Mouse (Mus musculus) thymus, postnatal 25 days (tissue): ENCODE results near the gene Axl.
"Not testable (repeated sequence)": the region's sequence is repeated elsewhere in the genome, so short reads cannot be mapped to it uniquely, and the experiment has no call there.

Experiments
- DNase-seq: peaks from one replicate; pipeline ENCODE4 v3.0.0; 2022

The Axl gene

DNA sequence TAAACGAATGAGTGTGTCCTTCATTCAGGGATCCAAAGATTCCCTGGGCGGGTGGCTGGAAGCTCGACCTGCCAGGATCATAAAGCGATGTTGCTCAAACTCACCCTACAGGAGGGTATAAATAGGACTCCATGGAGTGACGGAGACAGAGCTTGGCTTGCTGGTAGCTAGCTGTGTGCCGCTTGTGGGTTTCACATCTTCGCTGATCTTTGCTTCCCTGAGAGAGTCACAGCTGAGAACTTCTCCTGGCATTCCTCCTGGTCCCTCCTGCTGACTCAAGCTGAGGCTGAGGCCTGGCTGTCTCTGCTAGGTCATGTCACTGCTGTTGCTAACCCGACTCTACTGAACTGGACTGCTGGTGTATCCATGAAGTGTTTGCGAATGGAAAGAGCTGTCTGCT lies 4.5 kb upstream of the Axl start:
- not testable (repeated sequence) for DNase-seq

DNA sequence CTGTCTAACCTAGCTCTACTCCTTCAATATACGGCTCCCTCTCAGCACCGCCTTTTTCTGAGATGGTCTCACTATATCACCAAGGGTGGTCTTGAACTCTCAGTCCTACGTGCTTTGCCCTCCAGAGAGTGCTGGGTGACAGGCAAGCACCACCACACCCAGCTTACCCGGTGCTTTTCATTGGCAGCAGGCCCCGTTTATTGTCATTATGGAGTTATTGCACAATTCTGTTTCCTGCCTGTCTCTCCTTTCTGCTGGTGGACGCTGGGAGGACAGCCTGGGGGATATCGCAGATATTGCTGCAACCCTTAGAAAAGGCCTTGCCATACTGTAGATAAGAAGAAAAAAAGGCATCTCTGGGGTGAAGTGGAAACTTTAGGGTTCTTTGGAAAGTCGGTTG lies 2.1 kb upstream of the Axl start:
- DNase-seq, result no peak

- no peak for DNase-seq
These were observed 580 bp upstream of the Axl start for GRCm38 (mm10) chr7:25789129-25789440.

- no peak for DNase-seq
These were observed 867 bp downstream of the Axl start for GRCm38 (mm10) chr7:25787456-25788219.

DNA sequence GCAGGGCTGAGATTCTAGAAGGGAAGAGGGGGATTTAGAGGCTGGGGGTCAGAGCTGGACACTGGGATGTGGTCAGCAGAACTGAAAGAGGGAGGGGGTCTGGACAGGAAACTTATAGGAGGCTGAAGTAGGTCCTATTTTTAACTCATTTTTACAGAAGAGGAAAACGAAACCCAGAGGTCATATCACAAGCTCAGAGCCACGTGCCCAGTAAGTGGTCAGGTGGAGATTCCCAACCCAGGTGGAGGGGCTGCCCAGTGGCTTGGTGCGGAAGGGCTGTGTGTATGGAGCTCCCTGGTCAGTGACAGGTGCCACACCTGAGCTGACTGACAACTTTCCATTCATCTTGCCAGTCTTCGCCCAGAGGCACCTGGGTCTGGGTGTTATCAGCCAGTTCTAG lies 1.5 kb downstream of the Axl start:
- no peak for DNase-seq

DNA sequence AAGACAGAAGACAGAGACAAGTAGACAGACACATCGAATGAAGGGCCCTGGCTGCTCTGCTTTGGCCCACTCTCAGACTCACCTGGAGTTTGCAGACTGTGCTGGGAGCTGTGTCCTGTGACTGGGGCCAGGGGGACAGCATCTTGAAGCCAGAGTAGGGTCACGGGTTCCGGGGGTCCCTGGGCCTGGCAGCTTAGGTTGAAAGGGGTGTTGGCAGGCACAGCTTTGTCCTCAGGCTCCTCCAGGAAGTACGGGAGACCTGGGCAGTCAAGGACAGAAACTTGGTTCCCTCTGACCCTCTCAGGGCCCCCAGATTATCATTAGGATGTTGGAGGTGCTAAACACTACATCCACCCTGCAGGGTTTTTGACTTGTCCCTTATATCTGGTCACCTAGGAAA lies 2.8 kb downstream of the Axl start:
- DNase-seq, result no peak

DNA sequence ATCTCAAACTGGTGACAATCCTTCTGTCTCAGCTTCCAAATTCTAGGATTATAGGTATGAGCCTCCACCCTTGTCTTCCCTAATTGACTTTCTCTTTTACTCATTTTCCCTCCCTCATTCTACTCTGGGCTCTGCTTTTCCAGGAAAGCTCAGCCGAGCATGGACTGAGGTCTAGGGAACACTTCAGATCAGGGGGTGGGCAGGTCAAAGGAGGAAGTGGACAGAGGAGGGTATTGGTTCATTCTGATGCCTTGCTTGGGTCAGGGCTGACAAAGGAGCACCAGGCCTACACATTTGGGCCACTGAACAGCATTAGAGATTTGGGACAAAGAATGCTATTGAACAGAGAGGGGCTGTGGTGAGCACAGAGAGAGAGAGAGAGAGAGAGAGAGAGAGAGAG lies 3.7 kb downstream of the Axl start:
- DNase-seq, result no peak

- DNase-seq, result no peak
These were observed 4.8 kb downstream of the Axl start for GRCm38 (mm10) chr7:25783746-25784145.

DNA sequence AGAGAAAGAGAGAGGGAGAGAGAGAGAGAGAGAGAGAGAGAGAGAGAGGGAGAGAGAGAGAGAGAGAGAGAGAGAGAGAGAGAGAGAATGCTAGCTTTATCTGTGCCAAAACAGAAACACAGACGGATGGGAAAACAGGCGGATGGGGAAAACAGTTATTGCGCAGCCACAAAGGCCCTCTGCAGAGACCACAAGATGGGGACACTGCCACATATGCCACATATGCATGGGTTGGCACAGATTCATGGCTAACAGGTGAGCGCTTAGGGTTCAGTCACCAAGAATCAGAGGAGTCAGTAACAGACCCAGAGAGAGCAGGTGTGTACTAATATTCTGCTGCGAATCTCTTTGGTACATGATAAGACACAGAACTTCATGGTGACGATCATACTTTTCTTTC lies 5.8 kb downstream of the Axl start:
- DNase-seq, result no peak

- no peak for DNase-seq
These were observed 6.4 kb downstream of the Axl start for GRCm38 (mm10) chr7:25781937-25782610.

- peak; percentile 40 for DNase-seq
These were observed 7.1 kb downstream of the Axl start for GRCm38 (mm10) chr7:25781321-25781936.

GRCm38 (mm10) chr7:25780753-25781152 lies 7.8 kb downstream of the Axl start:
- no peak for DNase-seq

DNA sequence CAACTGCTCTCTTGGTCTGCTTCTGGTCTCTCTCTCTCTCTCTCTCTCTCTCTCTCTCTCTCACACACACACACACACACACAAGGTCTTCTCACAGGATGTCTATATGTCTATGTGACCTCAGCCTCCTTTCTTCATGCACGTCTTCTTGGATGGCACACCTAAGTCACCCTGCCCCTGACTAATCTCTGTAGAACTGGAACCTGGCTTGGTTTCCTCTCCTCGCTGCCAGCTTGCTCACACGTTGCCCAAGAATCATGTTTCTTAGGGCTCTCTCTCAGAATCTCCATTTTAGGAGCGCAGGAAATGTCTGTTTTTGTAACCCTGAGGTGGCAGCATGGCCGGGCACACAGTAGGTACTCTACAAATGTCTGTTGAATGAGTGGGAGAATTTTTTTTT lies 8.5 kb downstream of the Axl start:
- DNase-seq, result no peak

- DNase-seq, result no peak
These were observed 20.3 kb downstream of the Axl start for GRCm38 (mm10) chr7:25768229-25768628.

DNA sequence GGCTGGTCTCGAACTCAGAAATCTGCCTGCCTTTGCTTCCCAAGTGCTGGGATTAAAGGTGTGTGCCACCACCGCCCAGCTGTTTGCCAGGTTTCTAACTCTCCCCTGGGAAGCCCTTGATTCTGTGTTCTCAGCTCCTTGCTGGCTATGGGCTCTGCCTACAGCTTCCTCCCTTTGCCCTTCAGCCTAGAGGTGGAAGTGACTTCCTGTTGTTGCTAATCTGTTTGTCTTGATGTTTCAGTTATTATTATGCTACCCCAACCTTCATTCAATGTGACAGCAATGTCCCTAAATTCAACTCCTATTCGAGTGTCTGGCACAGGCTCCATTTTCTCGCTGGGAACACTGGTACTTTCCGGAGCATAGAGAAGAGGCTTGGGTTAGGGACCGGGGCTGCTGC lies 22.4 kb downstream of the Axl start:
- no peak for DNase-seq

DNA sequence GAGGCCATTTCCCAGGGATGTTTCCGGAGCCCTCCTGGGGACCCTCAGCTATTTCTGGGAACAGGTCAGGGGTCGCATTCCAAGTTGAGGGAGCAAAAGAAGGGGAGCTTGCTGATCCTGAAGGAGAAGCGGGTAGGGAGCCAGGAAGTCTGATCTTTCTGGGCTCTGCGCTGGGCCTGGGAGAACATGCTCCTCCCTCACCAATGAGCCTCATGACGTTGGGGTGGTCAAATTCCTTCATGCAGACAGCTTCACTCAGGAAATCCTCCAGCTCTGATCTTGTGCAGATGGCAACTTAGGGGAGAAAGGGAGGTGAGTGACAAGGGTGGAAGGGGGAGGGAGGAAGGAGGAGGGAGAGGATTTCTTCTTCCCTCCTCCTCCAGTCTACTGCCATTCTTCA lies 24.3 kb downstream of the Axl start:
- no peak for DNase-seq

GRCm38 (mm10) chr7:25763678-25764077 lies 24.8 kb downstream of the Axl start:
- no peak for DNase-seq

- DNase-seq, result no peak
These were observed 27.2 kb downstream of the Axl start for GRCm38 (mm10) chr7:25761354-25761753.

- peak; percentile 89 for DNase-seq
These were observed 32.5 kb downstream of the Axl start for GRCm38 (mm10) chr7:25756011-25756410.

GRCm38 (mm10) chr7:25755468-25755833 lies 33.1 kb downstream of the Axl start:
- DNase-seq, result no peak

- peak; percentile 100 for DNase-seq
These were observed 33.6 kb downstream of the Axl start, which contains the start of gene Hnrnpul1 for GRCm38 (mm10) chr7:25754738-25755467. Gene Hnrnpul1 (minus strand): TSS chr7:25754757.

- no peak for DNase-seq
These were observed 34.1 kb downstream of the Axl start for GRCm38 (mm10) chr7:25754439-25754737.

- DNase-seq, result no peak
These were observed 34.7 kb downstream of the Axl start for GRCm38 (mm10) chr7:25753643-25754438.
